Mouse (Mus musculus) kidney, adult 10 weeks (tissue): ENCODE measurements around the gene Mut. TPM values are rescaled to one million over a fixed set of nuclear protein-coding genes. Genes with fewer than 3 reads are reported as not detected.

Experiments
- polyA plus RNA-seq: library from polyadenylated mRNA; stranded (reverse); fragments of 350-450 nt; fragmentation: Illumina TruSeq; extraction: RNeasy Lipid Tissue Mini Kit (QIAGEN cat#74804); gene quantifications from one replicate; pipeline ENCODE4 v1.2.3, GENCODE M21; 2014; ENCODE audit warnings: low read depth, low replicate concordance

The Mut gene
- polyA plus RNA-seq: 380 TPM

DNA sequence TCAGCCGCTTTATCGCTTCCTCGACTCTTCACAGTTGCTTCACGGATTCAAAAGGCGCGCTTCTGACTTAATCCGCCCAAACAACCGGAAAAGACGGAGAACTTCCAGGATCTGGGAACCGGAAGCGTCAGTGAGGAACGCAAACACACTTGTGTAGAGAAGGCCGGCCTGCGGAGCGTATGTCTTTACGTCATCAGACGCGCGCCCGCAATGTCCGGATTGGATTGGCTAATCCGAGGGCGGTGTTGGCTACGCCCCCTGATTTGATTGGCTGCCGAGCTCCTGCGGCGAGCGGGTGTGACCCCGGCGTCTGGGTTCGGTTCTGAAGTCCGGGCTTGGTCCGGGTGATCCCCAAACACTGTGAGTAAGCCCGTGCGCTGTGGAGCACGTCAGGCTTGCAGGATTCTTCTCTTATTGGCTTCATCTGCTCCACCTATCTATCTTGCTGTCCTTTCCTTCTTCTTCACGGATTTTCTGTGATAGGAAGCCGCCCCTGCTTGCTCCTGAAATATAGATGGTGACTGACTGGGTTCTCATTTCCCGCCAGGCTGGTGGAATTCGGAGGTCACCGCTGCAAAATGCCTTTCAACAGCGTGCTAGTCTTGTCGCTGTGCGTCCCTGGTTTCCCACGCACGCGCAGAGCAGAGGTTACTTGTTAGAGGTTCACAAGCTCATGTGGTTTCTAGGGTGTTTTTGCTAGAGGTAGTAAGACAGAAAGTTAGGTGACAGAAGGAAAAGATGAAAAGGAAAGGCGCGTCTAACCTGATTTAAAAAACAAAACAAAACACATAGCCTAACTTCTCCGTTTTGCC lies at the start of gene Mut, which contains the start of gene Cenpq:
Gene Mut (plus strand): TSS at position 266 of the 812 bp plus-strand sequence.
Gene Cenpq (minus strand): TSS at position 628 of the 812 bp plus-strand sequence.

DNA sequence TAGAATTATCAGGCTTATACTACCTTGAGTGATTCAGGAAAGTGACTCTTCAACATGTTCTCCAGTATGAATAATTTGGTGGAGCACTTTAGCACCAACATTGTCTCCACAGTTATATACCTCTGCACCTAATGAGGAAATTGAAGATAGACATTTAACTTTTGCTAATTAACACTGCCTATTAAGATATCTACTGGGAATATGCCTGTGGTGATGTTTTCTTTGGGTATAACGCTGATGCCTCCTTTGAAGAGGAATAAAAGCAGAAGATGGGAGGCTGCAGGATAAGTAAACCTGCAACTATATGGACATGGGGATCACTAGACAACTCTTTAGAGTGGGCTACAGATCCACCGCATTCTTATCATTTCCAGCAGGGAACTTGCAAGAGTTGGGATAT lies 20.2 kb upstream of the Mut start, which contains the start of gene Glyatl3:
Gene Glyatl3 (minus strand): TSS at position 101 of the 400 bp plus-strand sequence.

Other genes with a start within 250 kb of the Mut start
- not detected for gene Esp1, start 207.6 kb upstream of the Mut start, polyA plus RNA-seq
- 1.7 TPM for gene Crisp2, start 127.7 kb upstream of the Mut start, polyA plus RNA-seq
- gene Rhag, start 123.6 kb upstream of the Mut start, polyA plus RNA-seq: not detected
- gene 9130008F23Rik, start 54.1 kb upstream of the Mut start, polyA plus RNA-seq: 4.9 TPM
- not detected for gene Glyatl3, start 20.3 kb upstream of the Mut start, polyA plus RNA-seq
- gene Cenpq, start 362 bp downstream of the Mut start, polyA plus RNA-seq: 13.2 TPM